Comparison of ENCODE assay signal across 8 mouse cellular contexts in the genomic region with DNA sequence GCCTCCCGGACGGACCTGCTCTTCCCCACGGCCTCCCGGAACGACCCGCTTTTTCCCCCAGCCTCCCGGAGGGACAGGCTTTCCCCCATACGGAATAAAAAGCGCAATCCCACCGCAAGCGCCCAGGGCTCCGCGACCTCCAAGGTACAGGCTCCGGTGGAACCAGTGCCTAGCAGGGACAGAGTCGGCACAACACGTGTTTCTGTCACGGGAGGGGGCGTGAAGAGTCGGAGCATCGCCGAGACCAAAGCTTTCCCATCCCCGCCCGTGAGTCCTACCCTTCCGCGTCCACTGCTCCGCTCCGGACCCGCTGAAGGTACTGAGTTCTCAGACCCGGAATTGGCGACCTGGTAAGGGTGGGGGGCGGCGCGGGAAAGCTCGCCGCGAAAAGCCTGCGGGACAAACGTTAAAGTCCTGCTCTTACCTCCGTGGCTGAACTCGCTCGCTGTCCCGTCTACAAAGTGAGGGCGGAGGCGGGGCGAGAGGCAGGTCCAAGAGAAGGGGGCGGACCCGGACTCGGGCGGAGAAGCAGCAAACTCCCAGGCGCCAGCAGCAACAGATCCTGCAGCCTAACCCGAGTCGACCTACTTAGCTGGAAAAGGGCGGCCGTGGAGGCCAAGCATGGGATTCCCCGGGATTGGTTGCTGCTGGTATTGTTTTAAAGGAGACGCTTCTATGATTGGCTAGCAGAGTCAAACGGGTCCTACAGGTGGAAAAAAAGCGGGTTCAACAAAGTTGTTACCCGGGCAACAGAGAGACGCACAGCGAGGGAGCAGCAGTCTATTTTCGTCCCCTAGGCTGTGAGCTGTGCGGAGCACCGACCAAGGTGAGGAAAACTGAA. TPM values are rescaled to one million over a fixed set of nuclear protein-coding genes. Genes with fewer than 3 reads are reported as not detected.
DNase-seq lines count a peak whose midpoint lies in the region; ATAC-seq lines count a peak whose summit lies in the region.

A gene (minus strand): TSS at position 578 of the 841 bp plus-strand sequence.
A gene (plus strand): TSS at position 745 of the 841 bp plus-strand sequence.

- no peaks in the 10 kb centered on the region for H3K36me3 ChIP-seq in intestine, embryonic 14.5 days (ENCODE audit: control insufficient read depth, insufficient read depth, low read length)
- no peaks in the 10 kb centered on the region for H3K36me3 ChIP-seq in liver, embryonic 15.5 days (replicated peaks)
- no peaks in the 10 kb centered on the region for H3K36me3 ChIP-seq in neural tube, embryonic 11.5 days (ENCODE audit: control insufficient read depth, insufficient read depth, low read length)

- peaks cover 32% of the 10 kb centered on the region for H3K27me3 ChIP-seq in intestine, embryonic 14.5 days (replicated peaks; ENCODE audit: control insufficient read depth, insufficient read depth, low read length)
- peaks cover 36% of the 10 kb centered on the region for H3K27me3 ChIP-seq in liver, embryonic 15.5 days
- peaks cover 18% of the 10 kb centered on the region for H3K27me3 ChIP-seq in neural tube, embryonic 11.5 days (ENCODE audit: control insufficient read depth, insufficient read depth, low read length)

- H3K27ac ChIP-seq in intestine, embryonic 14.5 days (ENCODE audit: low read depth), result no peak within 1 kb of the TSS
- no peak within 1 kb of the TSS for H3K27ac ChIP-seq in liver, embryonic 15.5 days (replicated peaks)
- H3K27ac ChIP-seq in neural tube, embryonic 11.5 days (ENCODE audit: low read depth, low read length), result no peak within 1 kb of the TSS

- H3K9me3 ChIP-seq in intestine, embryonic 14.5 days (ENCODE audit: control insufficient read depth, low read length), result peaks cover 5% of the 10 kb centered on the region; the same call in 1 of the 2 replicates
- H3K9me3 ChIP-seq in liver, embryonic 15.5 days (replicated peaks), result no peaks in the 10 kb centered on the region
- no peaks in the 10 kb centered on the region for H3K9me3 ChIP-seq in neural tube, embryonic 11.5 days (ENCODE audit: control insufficient read depth, low read length)

- H3K4me2 ChIP-seq in intestine, embryonic 14.5 days (ENCODE audit: low read length), result peak within 1 kb of the TSS; percentile 48
- peak within 1 kb of the TSS; percentile 58 for H3K4me2 ChIP-seq in liver, embryonic 15.5 days
- H3K4me2 ChIP-seq in neural tube, embryonic 11.5 days (ENCODE audit: low read depth), result peak within 1 kb of the TSS; percentile 48

- peak within 1 kb of the TSS; percentile 34 for H3K4me3 ChIP-seq in intestine, embryonic 14.5 days (ENCODE audit: low read depth, low read length)
- H3K4me3 ChIP-seq in liver, embryonic 15.5 days (replicated peaks), result peak within 1 kb of the TSS; percentile 39
- peak within 1 kb of the TSS; percentile 29 for H3K4me3 ChIP-seq in neural tube, embryonic 11.5 days (ENCODE audit: low read depth, low read length)

- DNase-seq in spleen, postnatal 10 days (ENCODE audit: low spot score in 2 of 2), result peak; percentile 5 to 22
- no peak for DNase-seq in spleen, adult 12 weeks (ENCODE audit: low spot score)
- DNase-seq in cerebellum, postnatal 36 days, result peak; percentile 4 to 5
- DNase-seq in gastrocnemius, postnatal 25 days, result peak; percentile 43
- DNase-seq in intestine, embryonic 14.5 days (ENCODE audit: low spot score), result peak; percentile 64
- peak; percentile 59 for DNase-seq in neural tube, embryonic 11.5 days (ENCODE audit: low spot score)
- DNase-seq in urinary bladder, postnatal 14 days (ENCODE audit: low spot score), result peak; percentile 49

- no peaks in the 10 kb centered on the region for H3K4me1 ChIP-seq in intestine, embryonic 14.5 days (replicated peaks; ENCODE audit: control insufficient read depth, insufficient read depth, low read length)
- no peaks in the 10 kb centered on the region for H3K4me1 ChIP-seq in liver, embryonic 15.5 days (replicated peaks)
- H3K4me1 ChIP-seq in neural tube, embryonic 11.5 days (ENCODE audit: control insufficient read depth, insufficient read depth, low read length), result no peaks in the 10 kb centered on the region

- H3K9ac ChIP-seq in intestine, embryonic 14.5 days (ENCODE audit: low read length), result no peak within 1 kb of the TSS
- no peak within 1 kb of the TSS for H3K9ac ChIP-seq in liver, embryonic 15.5 days
- H3K9ac ChIP-seq in neural tube, embryonic 11.5 days (ENCODE audit: low read length), result no peak within 1 kb of the TSS

- ATAC-seq in intestine, embryonic 14.5 days (replicated peaks; ENCODE audit: low FRiP score, low TSS enrichment, low read depth), result peak; percentile 47; the same call in 1 of the 2 replicates
- peak; percentile 52 for ATAC-seq in liver, embryonic 15.5 days (ENCODE audit: insufficient read depth)
- peak; percentile 68 for ATAC-seq in neural tube, embryonic 11.5 days (ENCODE audit: insufficient read depth, low FRiP score, low TSS enrichment)

- WGBS in intestine, embryonic 14.5 days, result 27% methylated on average over 64 of the region's 64 CpGs
- WGBS in liver, embryonic 15.5 days (ENCODE audit: insufficient replicate concordance), result 23% methylated on average over 64 of the region's 64 CpGs
- WGBS in neural tube, embryonic 11.5 days, result 22% methylated on average over 59 of the region's 64 CpGs

RNA-seq across cellular contexts. Expression of the first gene that starts in this region (rescaled TPM):
- total RNA-seq in gastrocnemius, postnatal 25 days (2021), result under 1 TPM; 0.13 to 0.38 TPM
- 0.66 and 2.3 TPM in 2 replicates for polyA plus RNA-seq in intestine, embryonic 14.5 days (2014; fragmentation: Nextera tagmentation; extraction: Ambion mirVana)
- 1.5 TPM in 2 replicates for polyA plus RNA-seq in liver, embryonic 15.5 days (2015; fragmentation: Nextera tagmentation; extraction: Ambion mirVana)
- polyA plus RNA-seq in neural tube, embryonic 11.5 days (2014; fragmentation: Nextera tagmentation; extraction: Ambion mirVana), result 3.7 and 5.8 TPM in 2 replicates

RNA-seq across cellular contexts. Expression of the second gene that starts in this region (rescaled TPM):
- total RNA-seq in gastrocnemius, postnatal 25 days (2021), result not detected
- polyA plus RNA-seq in intestine, embryonic 14.5 days (2014; fragmentation: Nextera tagmentation; extraction: Ambion mirVana), result not detected in 2 replicates
- not detected in 2 replicates for polyA plus RNA-seq in liver, embryonic 15.5 days (2015; fragmentation: Nextera tagmentation; extraction: Ambion mirVana)
- not detected in 2 replicates for polyA plus RNA-seq in neural tube, embryonic 11.5 days (2014; fragmentation: Nextera tagmentation; extraction: Ambion mirVana)

Comparison
In these comparisons a context has a peak if more than half of its experiments do, and no peak if none do; other contexts are left out.
1. Peak in DNase-seq in gastrocnemius, postnatal 25 days; RNA of the genes that start here not detected or under 1 TPM.